Mouse (Mus musculus) liver, embryonic 15.5 days (tissue): ENCODE data around the gene Lama2. TPM values are rescaled to one million over a fixed set of nuclear protein-coding genes. Genes with fewer than 3 reads are reported as not detected.

ENCODE experiments used
- ATAC-seq: fragments of 200-750 bp; cut with Nextera tagmentation; 2 replicates; pipeline ENCODE4 v1.8.0; 2017; ENCODE audit warnings: moderate number of reproducible peaks, mild to moderate bottlenecking, moderate library complexity; ENCODE audit not compliant: insufficient read depth
- H3K27ac ChIP-seq: fragments of 300-500 bp; sonication (generic); replicated peaks from 2 replicates; pipeline ENCODE4 v1.5.1; 2015; ENCODE audit warnings: mild to moderate bottlenecking, inconsistent platforms
- H3K27me3 ChIP-seq: fragments of 300-500 bp; sonication (generic); 2 replicates; pipeline ENCODE4 v1.6.1; 2015; ENCODE audit warnings: mild to moderate bottlenecking, inconsistent platforms
- H3K36me3 ChIP-seq: fragments of 300-500 bp; sonication (generic); replicated peaks from 2 replicates; pipeline ENCODE4 v1.6.1; 2015; ENCODE audit warnings: moderate library complexity, mild to moderate bottlenecking, inconsistent platforms
- H3K4me1 ChIP-seq: fragments of 300-500 bp; sonication (generic); replicated peaks from 2 replicates; pipeline ENCODE4 v1.6.1; 2015; ENCODE audit warnings: inconsistent platforms
- H3K4me2 ChIP-seq: fragments of 300-500 bp; sonication (generic); 2 replicates; pipeline ENCODE4 v1.6.1; 2015; ENCODE audit warnings: moderate library complexity, mild to moderate bottlenecking, inconsistent platforms
- H3K4me3 ChIP-seq: fragments of 300-500 bp; sonication (generic); replicated peaks from 2 replicates; pipeline ENCODE4 v1.5.1; 2015; ENCODE audit warnings: mild to moderate bottlenecking, inconsistent platforms
- H3K9ac ChIP-seq: fragments of 300-500 bp; sonication (generic); 2 replicates; pipeline ENCODE4 v1.6.1; 2015; ENCODE audit warnings: moderate library complexity, mild to moderate bottlenecking, inconsistent platforms
- H3K9me3 ChIP-seq: fragments of 300-500 bp; sonication (generic); replicated peaks from 2 replicates; pipeline ENCODE4 v1.6.1; 2016; ENCODE audit warnings: inconsistent platforms
- WGBS: fragments of 180-500 bp; shearing (Covaris S2); methylation state at CpG from one replicate; pipeline ENCODE4 v1.1.7; 2015; ENCODE audit warnings: mixed read lengths; ENCODE audit not compliant: insufficient replicate concordance; 5-methylcytosine and 5-hydroxymethylcytosine counted together
- polyA plus RNA-seq: library from polyadenylated mRNA; unstranded; fragments of >200 nt; fragmentation: Nextera tagmentation; extraction: Ambion mirVana; gene quantifications from 2 replicates; pipeline ENCODE4 v1.2.1, GENCODE M21; 2015

The Lama2 gene
- polyA plus RNA-seq, 1 experiment from 2014 or later, result 0.51 TPM

GRCm38 (mm10) chr10:27101800-27102353, 517.7 kb downstream of the Lama2 start:
- H3K27me3 ChIP-seq, result no peaks in the 10 kb centered on the region
- H3K9ac ChIP-seq, result no peak overlapping the region
- no peak overlapping the region for H3K4me2 ChIP-seq
- no peak overlapping the region for H3K4me3 ChIP-seq
- H3K36me3 ChIP-seq, result no peaks in the 10 kb centered on the region
- no peak for ATAC-seq
- no peak overlapping the region for H3K27ac ChIP-seq
- WGBS, result 71% methylated on average over 3 of the region's 3 CpGs
- H3K4me1 ChIP-seq, result no peaks in the 10 kb centered on the region
- H3K9me3 ChIP-seq, result no peaks in the 10 kb centered on the region

- Histone ChIP-seq H3K27ac (no peak overlapping the region), H3K9me3 (no peaks in the 10 kb centered on the region), H3K27me3 (no peaks in the 10 kb centered on the region), H3K36me3 (no peaks in the 10 kb centered on the region), H3K4me3 (no peak overlapping the region), H3K9ac (no peak overlapping the region), H3K4me1 (no peaks in the 10 kb centered on the region), H3K4me2 (no peak overlapping the region)
- 69% methylated on average over 2 of the region's 2 CpGs for WGBS
- ATAC-seq, result no peak
These were observed 542.4 kb downstream of the Lama2 start for GRCm38 (mm10) chr10:27077113-27077512.

DNA sequence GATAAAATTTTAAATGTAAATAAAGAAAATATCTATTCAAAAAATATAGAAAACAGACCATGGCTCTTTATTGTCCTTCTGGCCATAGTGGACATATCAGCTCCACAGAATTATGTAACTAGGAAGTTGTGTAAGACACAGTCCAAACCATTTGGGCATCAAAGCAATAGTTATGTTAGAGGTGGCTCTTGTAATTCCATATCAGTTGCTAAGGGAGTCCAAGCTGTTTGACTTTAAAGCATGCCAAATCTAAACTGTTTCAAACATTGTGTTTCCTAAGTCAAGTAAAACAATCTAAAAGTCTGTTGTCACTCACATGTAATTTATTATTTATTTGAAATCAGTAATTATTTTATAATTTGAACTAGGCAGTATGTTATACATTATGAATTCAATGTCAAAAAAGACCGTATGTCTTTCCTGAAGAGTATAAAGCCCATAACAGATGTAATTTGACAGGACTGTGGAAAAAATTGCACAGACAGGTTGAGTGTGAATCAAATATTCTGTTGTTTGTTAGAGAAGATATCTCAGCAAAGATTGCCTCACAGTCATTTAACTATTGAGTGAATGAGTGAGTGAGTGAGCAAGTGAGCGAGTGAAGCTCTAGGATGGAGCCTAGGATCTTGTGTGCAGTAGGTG, 550.6 kb downstream of the Lama2 start:
- H3K27me3 ChIP-seq, result no peaks in the 10 kb centered on the region
- WGBS, result 48% methylated on average over 2 of the region's 2 CpGs
- H3K9ac ChIP-seq, result no peak overlapping the region
- no peak overlapping the region for H3K27ac ChIP-seq
- no peaks in the 10 kb centered on the region for H3K9me3 ChIP-seq
- ATAC-seq, result no peak
- no peaks in the 10 kb centered on the region for H3K4me1 ChIP-seq
- no peak overlapping the region for H3K4me2 ChIP-seq
- no peaks in the 10 kb centered on the region for H3K36me3 ChIP-seq
- H3K4me3 ChIP-seq, result no peak overlapping the region

DNA sequence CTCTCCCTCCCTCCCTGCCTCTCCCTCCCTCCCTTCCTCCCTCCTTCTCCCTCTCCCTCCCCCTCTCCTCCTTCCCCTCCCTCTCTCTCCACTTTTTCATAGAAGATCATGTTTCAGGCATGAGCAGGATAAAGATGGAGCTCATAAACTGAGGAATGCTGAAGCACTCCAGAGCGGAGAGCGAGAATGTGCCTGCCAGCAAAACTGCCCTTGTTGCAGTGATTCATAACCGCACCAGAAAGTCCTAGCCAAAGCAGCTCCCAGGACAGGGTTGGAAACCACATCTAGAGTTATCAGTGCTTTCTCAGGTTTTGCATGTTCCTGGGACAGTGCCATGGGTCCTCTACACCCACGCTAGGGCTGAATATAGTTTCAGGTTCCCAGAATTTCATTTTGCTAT, 555.9 kb downstream of the Lama2 start:
- Histone ChIP-seq H3K27me3 (no peaks in the 10 kb centered on the region), H3K27ac (no peak overlapping the region), H3K9me3 (no peaks in the 10 kb centered on the region), H3K4me2 (no peak overlapping the region), H3K4me3 (no peak overlapping the region), H3K36me3 (no peaks in the 10 kb centered on the region), H3K9ac (no peak overlapping the region), H3K4me1 (no peaks in the 10 kb centered on the region)
- no peak for ATAC-seq
- 49% methylated on average over 4 of the region's 4 CpGs for WGBS

DNA sequence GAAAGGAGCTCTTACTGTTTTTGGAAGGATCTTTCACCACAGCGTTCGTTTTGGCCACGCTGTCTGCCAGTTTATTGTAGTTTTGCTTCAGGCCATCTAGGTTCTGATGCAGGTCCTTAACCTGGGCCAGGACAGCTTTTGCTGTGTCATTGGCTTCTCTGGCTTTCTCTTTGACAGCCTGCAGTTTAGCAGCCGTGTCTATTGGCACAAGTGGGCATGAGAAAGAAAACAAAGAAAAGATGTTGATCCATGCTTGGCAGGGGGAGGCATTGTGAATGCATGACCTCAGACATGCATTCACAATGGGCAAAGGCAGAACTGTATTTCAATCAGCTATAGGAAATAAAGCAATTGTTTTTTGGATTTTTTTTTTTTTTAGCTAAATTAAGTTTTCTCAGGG, 565.1 kb downstream of the Lama2 start:
- Histone ChIP-seq H3K4me2 (no peak overlapping the region), H3K9me3 (no peaks in the 10 kb centered on the region), H3K4me3 (no peak overlapping the region), H3K36me3 (no peaks in the 10 kb centered on the region), H3K4me1 (no peaks in the 10 kb centered on the region), H3K27me3 (no peaks in the 10 kb centered on the region), H3K9ac (no peak overlapping the region), H3K27ac (no peak overlapping the region)
- no peak for ATAC-seq
- WGBS, result 64% methylated on average over 4 of the region's 4 CpGs

GRCm38 (mm10) chr10:27047196-27047595, 572.4 kb downstream of the Lama2 start:
- 35% methylated on average over 2 of the region's 2 CpGs for WGBS
- Histone ChIP-seq H3K36me3 (no peaks in the 10 kb centered on the region), H3K4me1 (no peaks in the 10 kb centered on the region), H3K27ac (no peak overlapping the region), H3K4me2 (no peak overlapping the region), H3K9me3 (no peaks in the 10 kb centered on the region), H3K27me3 (no peaks in the 10 kb centered on the region), H3K9ac (no peak overlapping the region), H3K4me3 (no peak overlapping the region)
- no peak for ATAC-seq

DNA sequence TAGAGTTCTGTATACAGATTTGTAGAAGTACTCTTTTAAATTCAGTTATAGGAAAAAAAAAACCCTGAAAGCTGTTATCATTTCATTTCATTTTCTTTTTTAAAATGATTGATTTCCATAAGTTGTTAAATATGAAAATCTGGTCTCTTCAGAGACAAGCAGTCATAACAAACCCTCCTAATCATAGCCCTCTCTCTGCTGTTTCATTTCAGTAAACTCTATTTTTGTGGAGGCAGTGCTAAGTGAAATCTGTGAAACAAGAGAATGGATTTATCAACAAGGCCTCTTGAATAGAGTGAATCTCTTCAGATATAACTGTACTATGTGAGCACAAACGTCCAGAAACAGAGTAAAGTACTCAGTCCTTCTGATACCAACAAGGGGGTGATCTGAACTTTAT, 577.7 kb downstream of the Lama2 start:
- no peaks in the 10 kb centered on the region for H3K9me3 ChIP-seq
- H3K4me2 ChIP-seq, result no peak overlapping the region
- no peak overlapping the region for H3K9ac ChIP-seq
- no peak overlapping the region for H3K4me3 ChIP-seq
- H3K27me3 ChIP-seq, result no peaks in the 10 kb centered on the region
- H3K36me3 ChIP-seq, result no peaks in the 10 kb centered on the region
- ATAC-seq, result no peak
- no peak overlapping the region for H3K27ac ChIP-seq
- no peaks in the 10 kb centered on the region for H3K4me1 ChIP-seq
- WGBS, result 34% methylated on average over 1 of the region's 1 CpGs

DNA sequence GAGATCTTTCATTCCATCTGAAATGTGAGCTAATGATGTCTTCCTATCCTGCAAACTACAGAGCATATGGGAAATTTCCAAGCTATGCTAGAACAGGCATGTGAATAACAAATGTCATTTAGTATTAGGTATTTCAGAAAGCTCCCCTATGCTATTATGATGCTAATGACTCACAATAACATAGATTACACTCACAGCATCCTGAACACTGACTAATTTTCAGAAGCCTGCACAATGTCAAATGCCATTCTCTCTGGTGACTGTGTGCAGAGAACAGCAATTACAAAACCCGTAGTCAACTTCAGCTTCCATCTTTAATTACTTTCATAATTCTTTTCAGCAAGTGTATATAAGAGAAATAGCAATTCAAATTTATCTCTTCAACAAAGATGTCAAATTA, 596.9 kb downstream of the Lama2 start:
- H3K9me3 ChIP-seq, result no peaks in the 10 kb centered on the region
- H3K9ac ChIP-seq, result no peak overlapping the region
- H3K27ac ChIP-seq, result no peak overlapping the region
- H3K27me3 ChIP-seq, result no peaks in the 10 kb centered on the region
- WGBS, result 65% methylated on average over 1 of the region's 1 CpGs
- H3K4me2 ChIP-seq, result no peak overlapping the region
- no peak overlapping the region for H3K4me3 ChIP-seq
- ATAC-seq, result no peak
- no peaks in the 10 kb centered on the region for H3K4me1 ChIP-seq
- no peaks in the 10 kb centered on the region for H3K36me3 ChIP-seq

DNA sequence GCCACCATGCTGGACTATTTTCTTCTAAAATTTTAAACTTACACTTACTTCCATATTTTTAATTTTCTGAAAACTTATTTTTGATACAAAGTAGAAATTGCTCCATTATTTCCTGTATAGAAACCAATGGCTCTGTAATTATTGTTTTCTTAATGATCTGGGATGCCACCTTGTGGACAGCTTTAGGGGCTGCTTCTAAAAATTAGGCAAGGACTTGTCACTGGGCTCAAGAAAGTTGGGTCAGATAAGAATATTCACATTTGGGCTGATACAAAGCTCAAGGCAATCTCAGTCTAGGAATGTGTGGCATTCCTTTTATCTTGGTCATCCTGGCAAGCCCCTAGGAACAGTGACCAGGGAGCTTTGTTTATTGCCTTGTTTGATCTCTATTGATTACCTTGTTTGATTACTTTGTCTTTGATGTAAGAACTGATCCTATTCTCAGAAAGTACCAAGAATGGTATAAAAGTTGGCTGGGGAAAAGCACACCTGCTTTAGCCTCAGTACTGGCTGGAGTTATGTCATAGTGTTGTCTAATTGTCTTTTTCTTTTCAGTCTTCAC, 606.7 kb downstream of the Lama2 start:
- Histone ChIP-seq H3K36me3 (no peaks in the 10 kb centered on the region), H3K4me3 (no peak overlapping the region), H3K9me3 (no peaks in the 10 kb centered on the region), H3K4me2 (no peak overlapping the region), H3K27me3 (no peaks in the 10 kb centered on the region), H3K4me1 (no peaks in the 10 kb centered on the region), H3K27ac (no peak overlapping the region), H3K9ac (no peak overlapping the region)
- no peak for ATAC-seq

DNA sequence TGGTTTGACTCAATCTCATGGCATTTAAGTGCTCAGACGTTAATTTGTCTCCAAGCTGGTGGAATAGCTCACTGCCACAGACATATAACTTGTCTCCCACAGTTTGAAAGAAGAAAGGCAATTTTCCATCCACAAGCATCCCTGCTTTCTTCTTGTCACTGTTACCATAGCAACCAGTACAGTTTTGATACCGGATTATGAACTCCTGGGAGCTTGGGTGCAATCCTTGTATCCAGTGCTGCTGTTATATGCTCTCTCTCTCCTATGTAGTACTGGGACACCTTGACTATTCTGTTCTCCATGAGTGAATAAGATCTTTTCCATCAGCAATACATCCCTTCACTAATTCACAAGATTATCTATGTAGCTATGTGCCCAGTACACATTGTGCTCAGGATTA, 612.2 kb downstream of the Lama2 start:
- Histone ChIP-seq H3K4me1 (no peaks in the 10 kb centered on the region), H3K4me3 (no peak overlapping the region), H3K4me2 (no peak overlapping the region), H3K27me3 (no peaks in the 10 kb centered on the region), H3K36me3 (no peaks in the 10 kb centered on the region), H3K9me3 (no peaks in the 10 kb centered on the region), H3K9ac (no peak overlapping the region), H3K27ac (no peak overlapping the region)
- ATAC-seq, result no peak
- WGBS, result 59% methylated on average over 2 of the region's 2 CpGs

DNA sequence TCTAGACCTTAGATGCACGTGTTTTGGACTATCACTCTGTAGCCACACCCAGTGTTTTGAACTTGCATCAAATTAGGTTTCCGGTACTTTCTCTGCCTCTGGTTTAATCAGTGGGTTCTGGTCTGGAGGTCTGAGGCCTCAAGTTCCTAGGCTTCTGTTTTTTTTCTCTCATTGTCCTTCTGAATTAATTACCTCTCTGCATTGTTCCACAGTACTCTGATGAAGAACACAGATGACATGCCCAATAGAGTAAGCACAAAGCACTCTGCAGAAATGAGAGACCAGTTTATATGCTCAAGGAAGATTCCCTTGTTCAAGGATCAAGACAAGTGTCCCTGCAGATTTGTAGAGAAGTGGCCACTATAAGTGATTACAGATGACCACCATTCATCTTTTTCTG, 613.8 kb downstream of the Lama2 start:
- Histone ChIP-seq H3K27me3 (no peaks in the 10 kb centered on the region), H3K4me3 (no peak overlapping the region), H3K4me1 (no peaks in the 10 kb centered on the region), H3K9ac (no peak overlapping the region), H3K9me3 (no peaks in the 10 kb centered on the region), H3K27ac (no peak overlapping the region), H3K4me2 (no peak overlapping the region), H3K36me3 (no peaks in the 10 kb centered on the region)
- 59% methylated on average over 2 of the region's 2 CpGs for WGBS
- no peak for ATAC-seq
